ENCODE assay signal across 21 mouse cellular contexts in genomic region chr15:99859644-99860392, GRCm38 (mm10). TPM values are rescaled to one million over a fixed set of nuclear protein-coding genes. Genes with fewer than 3 reads are reported as not detected.
A peak's percentile ranks its signal among the peaks of the same experiment; 100 is the strongest.
DNase-seq lines count a peak whose midpoint lies in the region; ATAC-seq and TF ChIP-seq lines count a peak whose summit lies in the region.
"Had no signal": no experiment of that assay in that cellular context is flagged by ENCODE, and none has a peak within 500 bp of the region (broad histone marks: within the 10 kb centered on the region; RNA-seq: fewer than 3 reads in every experiment).

No protein-coding gene starts in this region.

- no peak overlapping the region for H3K4me2 ChIP-seq in intestine, embryonic 16.5 days (ENCODE audit: low read depth, low read length)
- no peak overlapping the region for H3K4me2 ChIP-seq in intestine, postnatal 0 days (replicated peaks; ENCODE audit: low read depth)
- H3K4me2 ChIP-seq in forebrain, embryonic 16.5 days (ENCODE audit: low read length) = no peak overlapping the region
- H3K4me2 ChIP-seq: intestine, embryonic 15.5 days; liver, embryonic 13.5 days; lung, embryonic 14.5 days had no signal

- WGBS in intestine, embryonic 16.5 days = 49% methylated on average over 9 of the region's 9 CpGs
- 45% methylated on average over 9 of the region's 9 CpGs for WGBS in intestine, postnatal 0 days
- WGBS in embryonic facial prominence, embryonic 10.5 days = 60% methylated on average over 9 of the region's 9 CpGs
- 14% methylated on average over 9 of the region's 9 CpGs for WGBS in forebrain, embryonic 16.5 days

- 0 out of 2 replicates have a peak overlapping the region, but pooled peaks have one; percentile 14 for H3K27ac ChIP-seq in intestine, embryonic 16.5 days (ENCODE audit: low read length)
- H3K27ac ChIP-seq in intestine, postnatal 0 days (ENCODE audit: low read depth, low read length) = no peak overlapping the region; the same call in 1 of the 2 replicates
- H3K27ac ChIP-seq in embryonic facial prominence, embryonic 10.5 days (replicated peaks) = 0 out of 2 replicates have a peak overlapping the region, but pooled peaks have one; percentile 6
- H3K27ac ChIP-seq in forebrain, embryonic 16.5 days (ENCODE audit: low read length) = peak overlapping the region; percentile 35; the same call in 1 of the 2 replicates
- H3K27ac ChIP-seq: heart, adult 2 months; intestine, embryonic 15.5 days; left cerebral cortex, adult 2 months; liver, embryonic 13.5 days had no signal

- H3K4me3 ChIP-seq in intestine, embryonic 16.5 days (ENCODE audit: low read length) = no peak overlapping the region
- H3K4me3 ChIP-seq in intestine, postnatal 0 days (ENCODE audit: low read depth, low read length) = no peak overlapping the region
- H3K4me3 ChIP-seq in embryonic facial prominence, embryonic 10.5 days = no peak overlapping the region
- H3K4me3 ChIP-seq in forebrain, embryonic 16.5 days (replicated peaks; ENCODE audit: low read length) = no peak overlapping the region
- H3K4me3 ChIP-seq: heart, adult 2 months; intestine, embryonic 15.5 days; left cerebral cortex, adult 2 months; liver, embryonic 13.5 days had no signal

- H3K4me1 ChIP-seq in intestine, embryonic 16.5 days (ENCODE audit: control insufficient read depth, insufficient read depth, low read length) = peaks cover 20% of the 10 kb centered on the region
- 0 out of 2 replicates have a peak, but pooled peaks cover 4% of the 10 kb centered on the region for H3K4me1 ChIP-seq in intestine, postnatal 0 days (replicated peaks; ENCODE audit: control insufficient read depth, insufficient read depth, low read length)
- peaks cover 32% of the 10 kb centered on the region for H3K4me1 ChIP-seq in embryonic facial prominence, embryonic 10.5 days
- peaks cover 13% of the 10 kb centered on the region for H3K4me1 ChIP-seq in forebrain, embryonic 16.5 days (replicated peaks; ENCODE audit: control insufficient read depth, insufficient read depth, low read length)

- ATAC-seq in intestine, embryonic 16.5 days = no peak
- ATAC-seq in intestine, postnatal 0 days = no peak
- no peak for ATAC-seq in forebrain, embryonic 16.5 days
- ATAC-seq: intestine, embryonic 15.5 days had no signal

- no peak for TF ChIP-seq CTCF in intestine, postnatal 0 days (IDR thresholded peaks at IDR 0.05; ENCODE audit: low read depth)

- no peaks in the 10 kb centered on the region for H3K9me3 ChIP-seq in intestine, embryonic 16.5 days (ENCODE audit: control insufficient read depth, low read length)
- no peaks in the 10 kb centered on the region for H3K9me3 ChIP-seq in intestine, postnatal 0 days (ENCODE audit: control insufficient read depth)
- H3K9me3 ChIP-seq in embryonic facial prominence, embryonic 10.5 days = no peaks in the 10 kb centered on the region
- H3K9me3 ChIP-seq in forebrain, embryonic 16.5 days (ENCODE audit: control insufficient read depth, low read length) = no peaks in the 10 kb centered on the region
- H3K9me3 ChIP-seq: intestine, embryonic 15.5 days; liver, embryonic 13.5 days had no signal

- peak; percentile 74 for DNase-seq in MN1 (ENCODE audit: low spot score)
- no peak for DNase-seq in embryonic facial prominence, embryonic 10.5 days (ENCODE audit: low spot score)
- DNase-seq in layer of hippocampus, adult 18-20 months (ENCODE audit: low spot score in 2 of 2) = no peak
- DNase-seq in kidney, postnatal 10 days = no peak
- DNase-seq in lung, postnatal 4 days = no peak
- DNase-seq: B cell, adult 2 months; cerebellum, adult 2 months; cerebellum, postnatal 36 days; gastrocnemius, postnatal 10 days; heart, adult 2 months; heart, postnatal 4 days; kidney, postnatal 14 days; liver, embryonic 13.5 days; lung, embryonic 14.5 days; lung, postnatal 36 days; thymus, postnatal 36 days had no signal

- H3K9ac ChIP-seq in intestine, embryonic 16.5 days (ENCODE audit: low read depth, low read length) = no peak overlapping the region
- no peak overlapping the region for H3K9ac ChIP-seq in intestine, postnatal 0 days (ENCODE audit: low read depth, low read length)
- H3K9ac ChIP-seq in forebrain, embryonic 16.5 days (replicated peaks; ENCODE audit: low read depth, low read length) = no peak overlapping the region
- H3K9ac ChIP-seq: intestine, embryonic 15.5 days; liver, embryonic 13.5 days; lung, embryonic 14.5 days had no signal

- peaks cover 3% of the 10 kb centered on the region; the same call in 1 of the 2 replicates for H3K36me3 ChIP-seq in intestine, embryonic 16.5 days (ENCODE audit: control insufficient read depth, insufficient read depth, low read length)
- H3K36me3 ChIP-seq in intestine, postnatal 0 days (ENCODE audit: control insufficient read depth, insufficient read depth) = 0 out of 2 replicates have a peak, but pooled peaks cover 6% of the 10 kb centered on the region
- no peaks in the 10 kb centered on the region for H3K36me3 ChIP-seq in embryonic facial prominence, embryonic 10.5 days (replicated peaks)
- H3K36me3 ChIP-seq in forebrain, embryonic 16.5 days (ENCODE audit: control insufficient read depth, insufficient read depth) = no peaks in the 10 kb centered on the region
- H3K36me3 ChIP-seq: intestine, embryonic 15.5 days; liver, embryonic 13.5 days had no signal

- no peaks in the 10 kb centered on the region for H3K27me3 ChIP-seq in intestine, embryonic 16.5 days (replicated peaks; ENCODE audit: control insufficient read depth, insufficient read depth, low read length)
- no peaks in the 10 kb centered on the region for H3K27me3 ChIP-seq in intestine, postnatal 0 days (replicated peaks; ENCODE audit: control insufficient read depth, insufficient read depth, low read length)
- no peaks in the 10 kb centered on the region for H3K27me3 ChIP-seq in embryonic facial prominence, embryonic 10.5 days (replicated peaks; ENCODE audit: low read depth, poor library complexity, severe bottlenecking)
- H3K27me3 ChIP-seq in forebrain, embryonic 16.5 days (replicated peaks; ENCODE audit: control insufficient read depth, insufficient read depth, low read length) = no peaks in the 10 kb centered on the region
- H3K27me3 ChIP-seq: intestine, embryonic 15.5 days; liver, embryonic 13.5 days had no signal

RNA-seq across cellular contexts. Expression of gene Lima1, which starts 15.4 kb away (rescaled TPM):
- 105 and 112 TPM in 2 replicates for polyA plus RNA-seq in intestine, embryonic 16.5 days (2015; fragmentation: Nextera tagmentation; extraction: Ambion mirVana)
- polyA plus RNA-seq in intestine, postnatal 0 days (2015; fragmentation: Nextera tagmentation; extraction: Ambion mirVana) = 64.3 and 78.9 TPM in 2 replicates
- 62.3 and 65.4 TPM in 2 replicates for polyA plus RNA-seq in embryonic facial prominence, embryonic 10.5 days (2016; fragmentation: Nextera tagmentation; extraction: Ambion mirVana)
- polyA plus RNA-seq in forebrain, embryonic 16.5 days (2015; fragmentation: Nextera tagmentation; extraction: Ambion mirVana) = 38.0 and 43.5 TPM in 2 replicates
- 10 to 100 TPM in 1 of 2 experiments, 1 to 10 TPM in 1; 9.9 to 10.0 TPM for total RNA-seq in layer of hippocampus, adult 18-20 months (2021)
